7 mouse cellular contexts compared by ENCODE assay signal in the genomic region with DNA sequence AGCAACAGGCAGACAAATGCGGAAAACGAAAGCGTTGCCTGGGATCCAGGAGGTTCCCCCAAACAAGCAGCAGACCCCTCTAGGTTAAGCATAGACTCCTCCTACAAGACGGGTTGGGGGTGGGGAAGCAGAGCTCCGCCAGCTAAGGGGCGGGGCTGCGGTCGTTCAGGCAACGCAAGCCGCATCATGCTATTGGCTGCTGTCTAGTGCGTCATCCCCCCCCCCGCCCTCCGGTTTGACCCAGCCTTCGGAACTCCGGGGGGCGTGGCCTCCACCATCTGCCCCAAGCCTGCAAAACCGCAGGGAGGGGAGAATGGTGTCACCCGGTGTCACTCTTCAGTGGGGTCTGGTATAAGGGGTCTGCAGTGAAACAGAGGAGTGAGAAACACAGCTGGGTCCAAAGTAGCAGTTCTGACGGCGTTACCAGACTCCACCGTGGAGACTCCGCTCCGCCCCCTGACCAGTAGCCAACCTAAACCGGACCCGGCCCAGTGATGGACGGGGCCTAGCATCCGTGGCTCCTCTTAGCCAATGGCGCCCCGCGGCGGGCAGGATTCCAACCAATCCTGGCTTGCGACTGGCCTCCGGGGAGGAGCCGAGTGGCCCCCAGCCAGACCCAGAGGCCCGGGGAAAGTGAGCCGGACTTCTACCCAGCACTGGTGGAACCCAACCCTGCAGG. TPM values are rescaled to one million over a fixed set of nuclear protein-coding genes. Genes with fewer than 3 reads are reported as not detected.
DNase-seq lines count a peak whose midpoint lies in the region; ATAC-seq lines count a peak whose summit lies in the region.

A gene (plus strand): TSS at position 613 of the 679 bp plus-strand sequence.

- ATAC-seq in intestine, embryonic 15.5 days: peak; percentile 93

- H3K4me2 ChIP-seq in intestine, embryonic 15.5 days (replicated peaks): peak within 1 kb of the TSS; percentile 58

- under 1% methylated on average over 36 of the region's 36 CpGs for WGBS in intestine, embryonic 15.5 days
- under 1% methylated on average over 36 of the region's 36 CpGs for WGBS in midbrain, embryonic 10.5 days

- peak within 1 kb of the TSS; percentile 74 for H3K9ac ChIP-seq in intestine, embryonic 15.5 days

- no peaks in the 10 kb centered on the region for H3K9me3 ChIP-seq in intestine, embryonic 15.5 days
- no peaks in the 10 kb centered on the region for H3K9me3 ChIP-seq in midbrain, embryonic 10.5 days (replicated peaks)

- H3K36me3 ChIP-seq in intestine, embryonic 15.5 days: peaks cover 7% of the 10 kb centered on the region
- peaks cover 24% of the 10 kb centered on the region for H3K36me3 ChIP-seq in midbrain, embryonic 10.5 days

- intact Hi-C loops in left cerebral cortex, postnatal 25 days (cut with DNase I): no loop called here

- H3K4me1 ChIP-seq in intestine, embryonic 15.5 days (replicated peaks): peaks cover 15% of the 10 kb centered on the region
- peaks cover 19% of the 10 kb centered on the region for H3K4me1 ChIP-seq in midbrain, embryonic 10.5 days

- peak; percentile 99 for DNase-seq in adrenal gland, adult 18-20 months (ENCODE audit: low spot score in 2 of 2)
- DNase-seq in embryo, embryonic 11 days: peak; percentile 99
- peak; percentile 99 for DNase-seq in gastrocnemius, postnatal 25 days
- DNase-seq in left cerebral cortex, postnatal 25 days (ENCODE audit: low spot score in 2 of 2): peak; percentile 97 to 98
- peak; percentile 99 for DNase-seq in midbrain, embryonic 10.5 days (ENCODE audit: low spot score)
- peak; percentile 99 for DNase-seq in right cerebral cortex, postnatal 4 days

- peak within 1 kb of the TSS; percentile 77 for H3K4me3 ChIP-seq in intestine, embryonic 15.5 days (replicated peaks)
- H3K4me3 ChIP-seq in midbrain, embryonic 10.5 days: peak within 1 kb of the TSS; percentile 81

- H3K27me3 ChIP-seq in intestine, embryonic 15.5 days (replicated peaks): no peaks in the 10 kb centered on the region
- H3K27me3 ChIP-seq in midbrain, embryonic 10.5 days (ENCODE audit: low read depth, poor library complexity, severe bottlenecking): no peaks in the 10 kb centered on the region

- peak within 1 kb of the TSS; percentile 92 for H3K27ac ChIP-seq in intestine, embryonic 15.5 days
- H3K27ac ChIP-seq in midbrain, embryonic 10.5 days (replicated peaks): peak within 1 kb of the TSS; percentile 92

RNA-seq across cellular contexts. Expression of the gene that starts here (rescaled TPM):
- total RNA-seq in adrenal gland, adult 18-20 months (2021): 10 to 100 TPM; 10.6 to 11.5 TPM
- total RNA-seq in gastrocnemius, postnatal 25 days (2021): 1 to 10 TPM; 3.8 to 7.3 TPM
- 25.7 and 27.0 TPM in 2 replicates for polyA plus RNA-seq in intestine, embryonic 15.5 days (2015; fragmentation: Nextera tagmentation; extraction: Ambion mirVana)
- total RNA-seq in left cerebral cortex, postnatal 25 days (2021): 1 to 10 TPM; 2.8 to 4.6 TPM
- 18.9 and 21.9 TPM in 2 replicates for polyA plus RNA-seq in midbrain, embryonic 10.5 days (2016; fragmentation: Nextera tagmentation; extraction: Ambion mirVana)

Comparison
In these comparisons a context has a peak if more than half of its experiments do, and no peak if none do; other contexts are left out.
1. Peak in every context shown above with its lines: DNase-seq, ATAC-seq, H3K4me3 ChIP-seq and H3K27ac ChIP-seq.